Comparison of ENCODE assay signal across 28 mouse cellular contexts in genomic region chr9:93136349-93136748, GRCm38 (mm10).
"Had no signal": no experiment of that assay in that cellular context is flagged by ENCODE, and none has a peak within 500 bp of the region (broad histone marks: within the 10 kb centered on the region; RNA-seq: fewer than 3 reads in every experiment).

No protein-coding gene starts in this region.

- H3K27me3 ChIP-seq: heart, embryonic 12.5 days; hindbrain, embryonic 12.5 days; intestine, embryonic 15.5 days; limb, embryonic 12.5 days; liver, embryonic 13.5 days; liver, embryonic 15.5 days had no signal

- H3K36me3 ChIP-seq: heart, embryonic 10.5 days; heart, embryonic 12.5 days; hindbrain, embryonic 10.5 days; hindbrain, embryonic 12.5 days; intestine, embryonic 15.5 days; limb, embryonic 10.5 days; limb, embryonic 12.5 days; liver, embryonic 13.5 days; liver, embryonic 15.5 days had no signal

- H3K4me3 ChIP-seq: heart, embryonic 10.5 days; heart, embryonic 12.5 days; hindbrain, embryonic 10.5 days; hindbrain, embryonic 12.5 days; intestine, embryonic 15.5 days; layer of hippocampus, adult 2 months; left cerebral cortex, adult 2 months; limb, embryonic 10.5 days; limb, embryonic 12.5 days; liver, embryonic 13.5 days; liver, embryonic 15.5 days had no signal

- DNase-seq: gastrocnemius, postnatal 10 days; gastrocnemius, postnatal 25 days; heart, adult 18-20 months; heart, postnatal 10 days; heart, postnatal 4 days; kidney, adult 18-20 months; kidney, adult 8-10 months; kidney, postnatal 10 days; kidney, postnatal 25 days; kidney, postnatal 4 days; liver; liver, embryonic 13.5 days; liver, postnatal 0 days had no signal

- H3K9ac ChIP-seq: heart, embryonic 12.5 days; hindbrain, embryonic 12.5 days; hindbrain, embryonic 14.5 days; intestine, embryonic 15.5 days; limb, embryonic 12.5 days; liver, embryonic 13.5 days; liver, embryonic 15.5 days; liver, postnatal 0 days had no signal

- H3K4me2 ChIP-seq: heart, embryonic 12.5 days; hindbrain, embryonic 12.5 days; hindbrain, embryonic 14.5 days; intestine, embryonic 15.5 days; limb, embryonic 12.5 days; liver, embryonic 11.5 days; liver, embryonic 13.5 days; liver, embryonic 15.5 days had no signal

- H3K4me1 ChIP-seq: heart, embryonic 10.5 days; heart, embryonic 12.5 days; hindbrain, embryonic 10.5 days; hindbrain, embryonic 12.5 days; intestine, embryonic 15.5 days; limb, embryonic 10.5 days; limb, embryonic 12.5 days; liver, embryonic 13.5 days; liver, embryonic 15.5 days had no signal

- ATAC-seq: hindbrain, embryonic 16.5 days; inflammation-experienced regulatory T-cells, adult 6 months; intestine, embryonic 15.5 days; intestine, postnatal 0 days; liver, postnatal 0 days had no signal

- H3K27ac ChIP-seq: heart, embryonic 10.5 days; hindbrain, embryonic 10.5 days; hindbrain, embryonic 12.5 days; hindbrain, embryonic 14.5 days; intestine, embryonic 15.5 days; layer of hippocampus, adult 2 months; left cerebral cortex, adult 2 months; limb, embryonic 10.5 days; limb, embryonic 12.5 days; liver, embryonic 13.5 days; liver, embryonic 15.5 days had no signal

- H3K9me3 ChIP-seq: heart, embryonic 10.5 days; heart, embryonic 12.5 days; hindbrain, embryonic 10.5 days; hindbrain, embryonic 12.5 days; intestine, embryonic 15.5 days; limb, embryonic 10.5 days; limb, embryonic 12.5 days; liver, embryonic 13.5 days; liver, embryonic 15.5 days had no signal
